Mouse (Mus musculus): ENCODE data around the gene Prkar1a. TPM values are rescaled to one million over a fixed set of nuclear protein-coding genes. Genes with fewer than 3 reads are reported as not detected.
"Not testable (repeated sequence)": the region's sequence is repeated elsewhere in the genome, so short reads cannot be mapped to it uniquely, and the experiment has no call there.

The Prkar1a gene
- total RNA-seq, 2 experiments from 2014 or later, result 533 to 590 TPM

GRCm38 (mm10) chr11:109648510-109648909, 695 bp upstream of the Prkar1a start:
- DNase-seq, result no peak

GRCm38 (mm10) chr11:109649975-109650701, 933 bp downstream of the Prkar1a start:
- DNase-seq, result peak; percentile 82 to 86

GRCm38 (mm10) chr11:109650788-109651565, 1.8 kb downstream of the Prkar1a start:
- DNase-seq, result peak; percentile 93

GRCm38 (mm10) chr11:109651566-109652024, 2.4 kb downstream of the Prkar1a start:
- no peak for DNase-seq

- DNase-seq, result no peak
Measured at GRCm38 (mm10) chr11:109652505-109652904, 3.3 kb downstream of the Prkar1a start.

- DNase-seq, result no peak
Measured at GRCm38 (mm10) chr11:109653201-109653600, 4.0 kb downstream of the Prkar1a start.

GRCm38 (mm10) chr11:109654581-109654980, 5.4 kb downstream of the Prkar1a start:
- no peak for DNase-seq

GRCm38 (mm10) chr11:109656232-109656631, 7.0 kb downstream of the Prkar1a start:
- DNase-seq, result no peak

GRCm38 (mm10) chr11:109660526-109660925, 11.3 kb downstream of the Prkar1a start:
- DNase-seq, result not testable (repeated sequence)

GRCm38 (mm10) chr11:109664293-109664692, 15.1 kb downstream of the Prkar1a start:
- no peak for DNase-seq

- DNase-seq, result no peak
Measured at GRCm38 (mm10) chr11:109665424-109665823, 16.2 kb downstream of the Prkar1a start.

GRCm38 (mm10) chr11:109666411-109666810, 17.2 kb downstream of the Prkar1a start:
- no peak for DNase-seq

GRCm38 (mm10) chr11:109667371-109667770, 18.2 kb downstream of the Prkar1a start:
- DNase-seq, result no peak

GRCm38 (mm10) chr11:109668115-109668725, 19.0 kb downstream of the Prkar1a start:
- no peak for DNase-seq

GRCm38 (mm10) chr11:109669149-109669708, 20.0 kb downstream of the Prkar1a start:
- DNase-seq, result no peak

- no peak for DNase-seq
Measured at GRCm38 (mm10) chr11:109670026-109670916, 21.1 kb downstream of the Prkar1a start.

- DNase-seq, result no peak
Measured at GRCm38 (mm10) chr11:109671136-109672020, 22.2 kb downstream of the Prkar1a start.

- DNase-seq, result no peak
Measured at GRCm38 (mm10) chr11:109672021-109672324, 22.8 kb downstream of the Prkar1a start.

- no peak for DNase-seq
Measured at GRCm38 (mm10) chr11:109672396-109672795, 23.2 kb downstream of the Prkar1a start.

- no peak for DNase-seq
Measured at GRCm38 (mm10) chr11:109672881-109673739, 23.9 kb downstream of the Prkar1a start.
